Mouse (Mus musculus) kidney, postnatal 4 days (tissue): ENCODE measurements around the gene Gm21119.

ENCODE experiments used
- DNase-seq, 2 experiments: peaks; one replicate each; pipeline ENCODE4 v3.0.0; 2021; ENCODE audit warnings: mixed read lengths in 2 of 2

Gene Gm21119

GRCm38 (mm10) chr8:20678418-20678817, 63.7 kb downstream of the Gm21119 start:
- DNase-seq = peak in 1 of 2 experiments; percentile 0
